Mouse (Mus musculus): ENCODE data around the gene 3110040N11Rik. TPM values are rescaled to one million over a fixed set of nuclear protein-coding genes. Genes with fewer than 3 reads are reported as not detected.

The 3110040N11Rik gene
- polyA plus RNA-seq (2012; rRNA removed): 7.5 and 9.7 TPM in 2 replicates

DNA sequence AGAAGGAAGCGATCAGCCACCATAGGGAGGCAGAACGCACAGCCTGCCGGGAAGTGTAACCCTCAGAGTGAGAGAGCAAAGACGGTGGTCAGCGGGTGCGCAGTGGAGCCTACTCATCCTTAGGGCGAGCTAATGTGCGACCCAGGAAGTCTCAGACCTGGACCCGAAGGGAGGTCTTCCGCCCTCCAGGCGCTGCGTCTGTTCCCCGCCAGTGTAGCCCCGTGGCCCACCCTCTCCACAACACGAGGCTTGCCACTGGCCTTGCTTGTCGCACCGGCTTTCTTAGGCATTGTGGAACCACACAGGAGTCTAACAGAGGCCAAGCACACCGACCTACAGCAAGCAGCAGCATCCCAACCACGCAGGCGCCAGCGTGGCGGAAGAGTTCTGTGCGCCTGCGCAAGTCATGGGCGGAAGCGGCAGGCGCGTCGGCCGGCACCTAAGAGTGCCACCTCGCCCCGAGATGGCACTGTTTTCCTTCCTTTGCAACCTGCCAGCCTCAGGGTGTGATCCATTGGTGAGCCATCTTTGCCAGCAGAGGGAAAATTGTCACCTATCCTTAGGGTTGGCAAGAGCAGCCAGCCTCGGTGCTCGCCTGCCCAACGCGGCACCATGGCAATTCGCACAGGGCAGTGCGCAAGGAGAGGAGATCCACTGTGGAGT lies at the start of gene 3110040N11Rik:
Gene 3110040N11Rik, minus strand, starts transcription at position 384 of the 663 bp plus-strand sequence.

DNA sequence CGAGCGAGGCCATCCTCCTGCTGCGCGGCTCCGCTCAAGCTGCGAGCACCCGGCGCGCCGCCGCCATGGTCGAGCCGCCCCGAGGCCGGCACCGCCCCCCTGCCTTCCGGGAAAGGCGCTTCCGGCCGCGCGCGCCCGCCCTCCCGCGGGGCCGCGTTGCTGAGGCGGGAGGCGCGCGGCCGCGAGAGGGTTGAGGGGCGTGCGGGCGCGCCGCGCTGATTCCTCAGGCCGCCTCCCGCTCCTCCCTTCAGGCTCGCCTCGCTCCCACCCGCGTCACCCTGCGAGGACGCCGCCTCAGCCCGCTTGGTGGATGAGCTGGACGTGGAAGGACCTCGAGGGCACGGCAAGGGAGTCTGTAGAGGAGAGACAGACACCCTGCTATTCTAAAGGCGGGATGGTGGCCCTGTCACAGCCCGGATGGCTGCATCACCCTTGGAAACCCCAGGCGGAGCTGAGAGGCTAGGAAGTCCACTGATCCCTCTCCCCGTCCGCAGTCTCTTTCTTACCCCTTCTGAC lies 40.2 kb upstream of the 3110040N11Rik start, which contains the start of gene Btbd1:
Gene Btbd1, minus strand, starts transcription at position 53 of the 516 bp plus-strand sequence.

DNA sequence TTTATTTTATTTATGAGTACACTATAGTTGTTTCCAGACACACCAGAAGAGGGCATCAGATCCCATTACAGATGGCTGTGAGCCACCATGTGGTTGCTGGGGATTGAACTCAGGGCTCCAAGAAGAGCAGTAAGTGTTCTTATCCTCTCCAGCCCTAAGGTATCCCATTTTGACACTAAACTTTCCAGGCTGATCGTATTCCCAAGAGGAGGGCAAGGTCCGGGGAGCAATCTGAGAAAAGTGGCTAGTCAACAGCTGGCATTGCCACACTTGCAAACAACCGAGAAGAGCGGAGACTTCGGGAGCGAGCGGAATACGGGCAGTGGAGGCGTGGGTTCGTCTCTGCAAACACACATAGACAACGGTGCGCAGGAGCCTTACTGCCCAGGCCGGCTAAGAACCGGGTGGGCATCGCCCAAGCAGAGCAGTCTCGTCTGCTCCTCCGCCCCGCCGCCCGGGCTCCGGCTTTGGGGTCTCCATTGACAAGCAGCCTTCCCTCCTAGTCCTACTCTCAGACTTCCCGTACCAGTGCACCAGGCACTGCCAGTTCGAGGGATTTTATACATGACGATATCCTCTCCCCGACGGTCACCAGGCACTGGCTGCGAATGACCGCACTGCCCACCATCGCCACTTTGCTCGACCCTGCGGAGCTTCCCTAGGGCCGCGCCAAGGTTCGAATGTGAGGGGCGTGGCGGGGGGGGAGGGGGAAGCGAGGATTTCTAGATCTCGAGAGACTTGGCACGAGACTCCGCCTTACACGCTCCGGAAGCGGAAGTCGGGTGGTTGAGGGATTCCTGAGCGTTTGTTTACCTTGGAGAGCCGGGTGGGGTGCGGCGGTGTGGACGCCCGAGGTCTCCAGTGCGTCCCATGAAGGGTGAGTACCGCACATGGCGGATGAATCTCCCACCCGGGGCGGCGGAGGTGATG lies 26.8 kb downstream of the 3110040N11Rik start, which contains the start of gene Ramac:
Gene Ramac, plus strand, starts transcription at position 746 of the 930 bp plus-strand sequence.

Other genes with a start within 250 kb of the 3110040N11Rik start
- 0.08 and 0.18 TPM in 2 replicates for gene Fsd2, start 222.5 kb downstream of the 3110040N11Rik start, polyA plus RNA-seq (2012; rRNA removed)
- gene Whamm, start 218.2 kb downstream of the 3110040N11Rik start, polyA plus RNA-seq (2012; rRNA removed): 9.3 and 13.9 TPM in 2 replicates
- 10.1 and 16.2 TPM in 2 replicates for gene Homer2, start 82.0 kb downstream of the 3110040N11Rik start, polyA plus RNA-seq (2012; rRNA removed)
- gene Ramac, start 26.6 kb downstream of the 3110040N11Rik start, polyA plus RNA-seq (2012; rRNA removed): 1.4 and 2.7 TPM in 2 replicates
- 8.8 and 16.2 TPM in 2 replicates for gene Btbd1, start 40.0 kb upstream of the 3110040N11Rik start, polyA plus RNA-seq (2012; rRNA removed)
- not detected in 2 replicates for gene Gm10160, start 66.3 kb upstream of the 3110040N11Rik start, polyA plus RNA-seq (2012; rRNA removed)
- gene Tm6sf1, start 69.5 kb upstream of the 3110040N11Rik start, polyA plus RNA-seq (2012; rRNA removed): 4.0 and 7.9 TPM in 2 replicates
- gene Hdgfl3, start 145.0 kb upstream of the 3110040N11Rik start, polyA plus RNA-seq (2012; rRNA removed): 1.00 and 1.1 TPM in 2 replicates
- gene Bnc1, start 202.8 kb upstream of the 3110040N11Rik start, polyA plus RNA-seq (2012; rRNA removed): 0.10 and 0.15 TPM in 2 replicates

All from stomach, adult 2 months (tissue).